Mouse (Mus musculus): ENCODE data around the gene Xpnpep2.

Xpnpep2 gene

GRCm38 (mm10) chrX:48170368-48170767 lies 61.8 kb downstream of the Xpnpep2 start:
- DNase-seq (ENCODE audit: low spot score) = no peak

GRCm38 (mm10) chrX:48181844-48182243 lies 73.3 kb downstream of the Xpnpep2 start:
- DNase-seq (ENCODE audit: low spot score) = no peak

- no peak for DNase-seq (ENCODE audit: low spot score)
These were observed 76.2 kb downstream of the Xpnpep2 start for GRCm38 (mm10) chrX:48184703-48185102.

Data from MN1 (cell line).